Mouse (Mus musculus) liver, embryonic 11.5 days (tissue): ENCODE data around the gene Scn1b. TPM values are rescaled to one million over a fixed set of nuclear protein-coding genes. Genes with fewer than 3 reads are reported as not detected.

ENCODE experiments used
- ATAC-seq: fragments of 200-750 bp; cut with Nextera tagmentation; replicated peaks from 2 replicates; pipeline ENCODE4 v1.8.0; 2017; ENCODE audit warnings: moderate number of reproducible peaks, mild to moderate bottlenecking, moderate TSS enrichment, moderate library complexity; ENCODE audit not compliant: low FRiP score
- DNase-seq: peaks from one replicate; pipeline ENCODE4 v3.0.0-alpha.2; 2017; ENCODE audit warnings: low spot score
- H3K27ac ChIP-seq: fragments of 300-500 bp; sonication (generic); 2 replicates; pipeline ENCODE4 v1.5.1; 2014; ENCODE audit warnings: mild to moderate bottlenecking, low read depth, low read length, control low read depth
- H3K27me3 ChIP-seq: fragments of 300-500 bp; sonication (generic); replicated peaks from 2 replicates; pipeline ENCODE4 v1.6.1; 2014; ENCODE audit warnings: low read length, mixed read lengths; ENCODE audit not compliant: control insufficient read depth, insufficient read depth
- H3K36me3 ChIP-seq: fragments of 300-500 bp; sonication (generic); 2 replicates; pipeline ENCODE4 v1.6.1; 2014; ENCODE audit warnings: mild to moderate bottlenecking, low read length, moderate library complexity, mixed read lengths; ENCODE audit not compliant: control insufficient read depth, insufficient read depth
- H3K4me1 ChIP-seq: fragments of 300-500 bp; sonication (generic); replicated peaks from 2 replicates; pipeline ENCODE4 v1.6.1; 2014; ENCODE audit warnings: low read length, mixed read lengths; ENCODE audit not compliant: control insufficient read depth, insufficient read depth
- H3K4me2 ChIP-seq: fragments of 300-500 bp; sonication (generic); 2 replicates; pipeline ENCODE4 v1.6.1; 2014; ENCODE audit warnings: mild to moderate bottlenecking, control low read depth, moderate library complexity
- H3K4me3 ChIP-seq: fragments of 300-500 bp; sonication (generic); 2 replicates; pipeline ENCODE4 v1.5.1; 2014; ENCODE audit warnings: low read depth, low read length, control low read depth
- H3K9ac ChIP-seq: fragments of 300-500 bp; sonication (generic); 2 replicates; pipeline ENCODE4 v1.6.1; 2014; ENCODE audit warnings: low read depth, low read length, control low read depth
- H3K9me3 ChIP-seq: fragments of 300-500 bp; sonication (generic); 2 replicates; pipeline ENCODE4 v1.6.1; 2016; ENCODE audit warnings: low read length, inconsistent platforms, mixed read lengths; ENCODE audit not compliant: control insufficient read depth
- WGBS: fragments of 180-500 bp; shearing (Covaris S2); extraction: QIAGEN DNeasy Blood & Tissue Kit; methylation state at CpG from one replicate; pipeline ENCODE4 v1.1.7; 2014; 5-methylcytosine and 5-hydroxymethylcytosine counted together
- polyA plus RNA-seq: library from polyadenylated mRNA; unstranded; fragments of >200 nt; fragmentation: Nextera tagmentation; extraction: Ambion mirVana; gene quantifications from 2 replicates; pipeline ENCODE4 v1.2.1, GENCODE M21; 2014

Scn1b gene
- polyA plus RNA-seq, 1 experiment from 2014 or later, result 1.0 TPM

DNA sequence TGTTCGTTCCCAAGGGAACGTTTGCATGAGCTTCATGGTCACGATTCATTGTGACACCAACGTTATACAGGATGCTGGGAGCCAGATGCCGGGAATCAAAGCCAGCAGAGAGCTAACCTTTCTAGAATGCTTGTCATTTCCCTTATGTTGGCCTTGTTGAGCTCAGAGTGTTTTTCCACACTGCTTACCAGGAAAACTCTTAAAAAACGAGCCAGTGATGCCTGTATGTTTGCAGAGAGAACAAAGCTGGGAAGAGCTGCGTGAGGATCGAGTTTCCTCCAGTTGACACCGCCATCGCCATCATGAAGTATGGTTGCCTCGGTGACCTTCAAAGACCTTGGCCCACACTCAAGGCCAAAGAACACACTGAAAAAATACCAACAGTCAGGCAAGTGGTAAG lies 35.5 kb upstream of the Scn1b start:
- DNase-seq, result no peak
- 73% methylated on average over 11 of the region's 11 CpGs for WGBS
- ATAC-seq, result no peak
- no peak overlapping the region for H3K4me2 ChIP-seq
- no peaks in the 10 kb centered on the region for H3K36me3 ChIP-seq
- no peak overlapping the region for H3K27ac ChIP-seq
- H3K4me1 ChIP-seq, result peaks cover 15% of the 10 kb centered on the region
- no peaks in the 10 kb centered on the region for H3K27me3 ChIP-seq
- no peak overlapping the region for H3K4me3 ChIP-seq
- no peaks in the 10 kb centered on the region for H3K9me3 ChIP-seq
- no peak overlapping the region for H3K9ac ChIP-seq

DNA sequence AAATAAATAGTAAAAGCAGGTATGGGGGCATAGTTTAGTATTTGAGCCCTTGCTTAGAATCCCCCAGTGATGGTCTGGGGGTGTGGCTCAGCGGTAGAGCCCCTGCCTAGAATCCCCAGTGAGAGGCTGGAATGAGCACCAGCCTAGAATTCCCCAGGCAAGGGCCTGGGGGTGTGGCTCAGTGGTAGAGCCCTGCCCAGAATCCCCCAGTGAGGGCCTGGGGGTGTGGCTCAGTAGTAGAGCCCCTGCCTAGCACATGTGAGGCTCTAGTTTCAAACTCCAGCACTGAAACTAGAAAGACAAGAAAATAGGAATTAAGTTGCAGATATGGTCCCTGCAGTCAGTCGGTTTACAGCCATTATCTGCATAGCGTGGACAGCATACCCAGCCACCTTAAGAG lies 35.0 kb upstream of the Scn1b start:
- Histone ChIP-seq H3K4me2 (no peak overlapping the region), H3K4me3 (no peak overlapping the region), H3K36me3 (no peaks in the 10 kb centered on the region), H3K27me3 (no peaks in the 10 kb centered on the region), H3K27ac (no peak overlapping the region), H3K9me3 (no peaks in the 10 kb centered on the region), H3K9ac (no peak overlapping the region), H3K4me1 (peaks cover 15% of the 10 kb centered on the region)
- ATAC-seq (no peak), DNase-seq (no peak)
- 48% methylated on average over 3 of the region's 3 CpGs for WGBS

DNA sequence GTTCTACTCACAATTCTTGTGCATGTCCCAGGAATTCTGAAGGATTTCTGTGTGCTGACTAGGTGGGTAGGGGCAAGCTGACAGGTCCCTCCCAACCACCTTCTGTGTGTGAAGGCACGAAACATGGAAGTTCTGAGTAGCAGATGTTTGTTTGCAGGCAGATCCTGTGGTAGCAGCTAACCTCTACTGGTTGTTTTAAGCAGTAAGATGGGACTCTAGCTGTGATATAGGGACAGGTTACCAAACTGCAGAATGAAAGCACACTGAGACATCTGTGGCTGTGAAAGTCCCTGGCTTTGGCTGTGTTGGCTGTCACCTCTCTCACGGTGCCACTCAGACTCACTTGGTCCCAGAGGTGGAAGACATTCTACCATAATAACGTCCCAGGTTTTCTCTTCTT lies 34.4 kb upstream of the Scn1b start:
- H3K36me3 ChIP-seq, result no peaks in the 10 kb centered on the region
- H3K4me1 ChIP-seq, result peaks cover 15% of the 10 kb centered on the region
- H3K9ac ChIP-seq, result no peak overlapping the region
- H3K4me2 ChIP-seq, result no peak overlapping the region
- no peaks in the 10 kb centered on the region for H3K9me3 ChIP-seq
- H3K4me3 ChIP-seq, result no peak overlapping the region
- DNase-seq (no peak), ATAC-seq (no peak)
- H3K27ac ChIP-seq, result no peak overlapping the region
- WGBS, result 59% methylated on average over 3 of the region's 3 CpGs
- no peaks in the 10 kb centered on the region for H3K27me3 ChIP-seq

DNA sequence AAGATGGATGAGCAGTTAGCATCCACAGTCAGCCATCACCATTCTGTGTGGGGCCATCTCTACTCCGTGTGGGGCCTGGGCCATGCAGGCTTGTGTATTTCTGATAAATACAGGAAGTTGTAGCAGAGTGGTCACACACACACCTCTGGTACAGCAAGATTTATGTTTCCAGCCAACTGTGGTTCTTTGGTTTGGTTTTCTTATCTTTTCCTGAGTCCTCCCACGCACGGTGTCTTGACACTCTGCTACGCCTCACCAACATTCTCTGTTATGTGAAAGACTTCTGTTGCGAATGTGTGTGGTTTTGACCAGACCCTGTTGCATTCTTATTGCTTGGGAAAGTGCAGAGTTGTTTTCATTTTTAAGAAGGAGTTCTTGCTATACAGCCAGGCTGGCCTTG lies 34.0 kb upstream of the Scn1b start:
- ATAC-seq (no peak), DNase-seq (no peak)
- no peaks in the 10 kb centered on the region for H3K9me3 ChIP-seq
- no peak overlapping the region for H3K9ac ChIP-seq
- no peaks in the 10 kb centered on the region for H3K36me3 ChIP-seq
- no peaks in the 10 kb centered on the region for H3K27me3 ChIP-seq
- H3K4me2 ChIP-seq, result peak overlapping the region; percentile 9; the same call in 1 of the 2 replicates
- H3K4me1 ChIP-seq, result peaks cover 18% of the 10 kb centered on the region
- WGBS, result 25% methylated on average over 5 of the region's 5 CpGs
- H3K27ac ChIP-seq, result no peak overlapping the region
- H3K4me3 ChIP-seq, result no peak overlapping the region

DNA sequence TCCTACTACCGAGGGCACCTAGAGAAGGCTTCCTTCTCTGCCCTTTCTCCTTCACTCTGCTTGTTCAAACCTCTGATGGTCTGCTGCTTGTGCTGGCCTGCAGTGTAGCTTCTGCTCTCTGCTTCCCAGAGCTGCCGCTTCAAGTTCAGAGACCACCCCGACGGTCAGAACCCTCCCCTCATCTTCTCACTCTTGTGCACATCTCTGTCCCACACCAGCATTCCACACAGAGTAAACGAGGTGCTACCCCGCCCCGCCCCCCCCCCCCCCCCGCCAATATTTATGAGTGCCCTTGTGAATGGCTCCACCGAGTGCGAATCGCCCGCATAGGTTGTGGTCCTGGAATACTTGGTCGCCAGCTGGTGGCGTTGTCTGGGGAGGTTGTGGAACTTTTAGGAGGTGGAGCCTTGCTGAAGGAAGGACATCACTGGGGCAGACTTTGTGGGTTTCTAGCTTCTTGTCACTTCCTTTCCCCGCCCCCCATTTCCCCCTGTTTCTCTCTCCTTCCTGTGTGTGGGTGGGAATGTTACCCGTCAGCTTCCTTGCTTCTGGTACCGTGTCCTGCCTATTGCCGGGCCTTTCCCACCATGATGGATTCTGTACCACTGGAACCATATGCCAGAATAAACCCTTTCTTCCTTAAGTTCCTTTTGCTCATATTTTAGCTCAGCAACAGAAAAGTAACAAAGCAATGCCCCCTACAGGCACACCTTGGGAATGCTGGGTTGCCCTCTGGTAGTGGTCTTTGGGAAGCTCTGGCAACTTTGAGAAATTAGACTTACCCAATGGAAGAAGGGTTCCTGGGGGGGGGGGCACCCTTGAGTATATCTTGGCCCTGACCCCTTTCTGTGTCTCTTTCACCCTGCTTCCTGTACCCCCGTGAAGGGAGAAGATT lies 29.5 kb upstream of the Scn1b start:
- Histone ChIP-seq H3K9me3 (no peaks in the 10 kb centered on the region), H3K4me1 (peaks cover 27% of the 10 kb centered on the region), H3K27ac (peak overlapping the region; percentile 30), H3K27me3 (no peaks in the 10 kb centered on the region), H3K4me3 (peak overlapping the region; percentile 28), H3K36me3 (no peaks in the 10 kb centered on the region), H3K9ac (0 out of 2 replicates have a peak overlapping the region, but pooled peaks have one; percentile 30), H3K4me2 (peak overlapping the region; percentile 51)
- DNase-seq, result no peak
- 21% methylated on average over 15 of the region's 19 CpGs for WGBS
- ATAC-seq, result peak; percentile 27; the same call in 1 of the 2 replicates

DNA sequence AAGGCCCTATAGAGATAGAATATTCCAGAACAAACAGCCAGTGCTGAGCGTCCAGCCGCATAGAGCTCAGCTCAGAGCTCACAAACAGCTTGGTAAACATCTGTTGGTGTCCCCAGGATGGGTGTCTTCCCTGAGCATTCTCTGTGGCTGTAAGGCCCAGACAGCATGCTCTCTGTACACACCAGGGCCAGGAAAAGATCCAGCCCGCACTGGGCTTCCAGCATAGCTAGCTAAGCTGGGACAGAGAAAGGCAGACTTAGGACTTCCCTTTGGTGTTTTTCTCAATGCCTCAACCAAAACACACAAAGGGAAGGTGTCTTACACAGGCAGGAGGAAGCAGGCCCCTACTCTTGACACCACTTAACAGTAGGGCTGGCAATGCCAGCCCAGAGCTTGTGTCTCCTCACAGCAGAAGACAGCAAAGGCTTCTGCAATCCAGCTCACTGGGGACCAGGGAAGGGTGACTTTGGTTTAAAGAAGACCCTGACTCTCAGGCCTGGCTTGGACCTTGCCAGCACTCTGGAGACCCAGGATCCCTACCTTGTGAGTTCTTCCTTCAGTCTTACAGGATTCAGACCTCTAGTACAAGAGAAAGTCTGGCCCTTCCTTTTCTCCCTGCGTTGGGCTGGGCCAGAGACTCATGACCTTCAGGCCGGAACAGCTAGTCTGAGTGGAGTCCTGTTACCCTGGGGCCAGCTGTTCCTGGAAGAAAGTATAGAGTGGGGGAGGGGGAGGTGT lies 28.7 kb upstream of the Scn1b start, which contains the start of gene Gramd1a:
Gene Gramd1a (minus strand): TSS at position 601 of the 738 bp plus-strand sequence.
- WGBS, result 61% methylated on average over 5 of the region's 5 CpGs
- DNase-seq (no peak), ATAC-seq (no peak)
- Histone ChIP-seq H3K36me3 (no peaks in the 10 kb centered on the region), H3K27ac (peak within 1 kb of the TSS; percentile 30), H3K9me3 (no peaks in the 10 kb centered on the region), H3K27me3 (no peaks in the 10 kb centered on the region), H3K9ac (0 out of 2 replicates have a peak within 1 kb of the TSS, but pooled peaks have one; percentile 30), H3K4me1 (peaks cover 20% of the 10 kb centered on the region), H3K4me2 (peak within 1 kb of the TSS; percentile 51), H3K4me3 (peak within 1 kb of the TSS; percentile 28)

DNA sequence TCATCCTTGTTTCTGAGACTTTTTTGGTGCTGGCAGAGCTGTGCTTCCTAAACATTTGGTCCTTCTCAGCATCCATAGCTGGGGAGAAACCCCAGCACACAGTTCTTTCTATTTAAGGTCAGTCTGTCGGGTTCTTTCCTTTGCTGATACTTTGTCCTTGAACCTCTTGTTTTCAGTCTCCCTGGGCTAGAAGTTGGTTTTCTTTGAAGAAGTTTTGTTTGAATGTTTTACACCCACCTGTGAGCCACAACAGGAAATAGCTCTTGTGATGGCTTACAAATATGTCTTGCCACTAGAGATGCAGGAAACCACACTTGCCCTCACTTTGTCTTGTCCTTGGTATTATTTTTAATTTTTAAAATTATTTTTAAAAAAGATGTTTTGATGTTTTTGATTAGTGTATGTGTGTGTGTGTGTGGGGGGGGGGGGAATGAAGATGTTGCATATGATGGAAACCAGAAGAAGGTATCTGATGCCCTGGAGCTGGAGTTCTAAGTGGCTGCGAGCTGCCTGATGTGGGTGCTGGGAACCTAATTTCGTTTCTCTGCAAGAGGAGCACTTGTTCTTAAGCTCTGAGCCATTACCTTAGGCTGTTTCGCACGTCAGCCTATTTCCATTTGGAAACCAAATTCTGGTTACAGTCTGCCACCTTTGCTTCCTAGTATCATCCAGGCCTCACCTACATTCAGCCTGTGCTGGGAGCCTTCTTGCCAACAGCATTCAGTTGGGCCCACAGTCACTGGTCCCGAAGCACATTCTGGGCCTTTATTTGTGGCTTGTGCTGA lies 26.9 kb upstream of the Scn1b start:
- Histone ChIP-seq H3K27ac (no peak overlapping the region), H3K4me2 (no peak overlapping the region), H3K4me1 (peaks cover 35% of the 10 kb centered on the region), H3K9me3 (no peaks in the 10 kb centered on the region), H3K36me3 (no peaks in the 10 kb centered on the region), H3K27me3 (no peaks in the 10 kb centered on the region), H3K4me3 (no peak overlapping the region), H3K9ac (no peak overlapping the region)
- WGBS, result 83% methylated on average over 6 of the region's 6 CpGs
- ATAC-seq (no peak), DNase-seq (no peak)
